Mouse (Mus musculus) layer of hippocampus, adult 2 months (tissue): ENCODE data around the gene Ces1e. TPM values are rescaled to one million over a fixed set of nuclear protein-coding genes. Genes with fewer than 3 reads are reported as not detected.
"Not testable (repeated sequence)": the region's sequence is repeated elsewhere in the genome, so short reads cannot be mapped to it uniquely, and the experiment has no call there.

Experiments used
- DNase-seq, 2 experiments: peaks; one replicate each; pipeline ENCODE4 v3.0.0; 2022; ENCODE audit warnings: low spot score in 2 of 2
- H3K27ac ChIP-seq: fragments of 200-600 bp; 2 replicates; pipeline ENCODE4 v1.8.1; 2022
- H3K4me3 ChIP-seq: fragments of 200-600 bp; 2 replicates; pipeline ENCODE4 v1.8.1; 2022; ENCODE audit warnings: mild to moderate bottlenecking
- CTCF ChIP-seq: fragments of 200-600 bp; conservative IDR thresholded peaks from 2 replicates; pipeline ENCODE4 v1.8.1; 2022; ENCODE audit warnings: antibody characterized with exemption, mild to moderate bottlenecking, moderate library complexity
- long read RNA-seq, 2 experiments: library from polyadenylated mRNA; stranded (forward); transcript quantifications; one replicate each; pipeline ENCODE4 v2.0.0; 2021; ENCODE audit warnings: borderline mapping rate in 2 of 2
- total RNA-seq, 2 experiments: library from RNA; stranded (reverse); gene quantifications; 2 replicates each; pipeline ENCODE4 v1.2.3; 2021

The Ces1e gene
- not detected for total RNA-seq
- long read RNA-seq, experiment 1: 0 reads
- long read RNA-seq, experiment 2: 0 reads

DNA sequence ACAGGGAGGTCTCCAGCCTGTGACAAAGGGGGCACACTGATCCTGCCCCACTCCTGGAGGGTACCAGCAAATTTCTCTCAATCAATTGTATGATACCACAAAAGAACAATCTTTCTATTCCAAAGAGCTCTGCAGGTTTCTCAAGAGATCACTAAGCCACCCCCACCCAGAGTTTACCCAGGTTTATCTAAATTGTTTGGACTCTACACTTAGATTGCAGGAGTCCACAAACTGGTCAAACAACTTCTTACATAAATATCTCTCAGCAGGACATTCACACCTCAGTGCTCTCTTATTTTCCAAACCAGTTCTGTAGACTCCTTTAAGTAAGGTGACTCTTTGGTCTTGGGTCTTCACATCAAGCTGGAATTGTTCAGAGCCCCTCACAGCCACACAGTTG is at the start of gene Ces1e:
Ces1e (minus strand) TSS at position 174 of the 400 bp plus-strand sequence.
- TF ChIP-seq CTCF: no peak
- Histone ChIP-seq H3K4me3 (no peak within 1 kb of the TSS), H3K27ac (no peak within 1 kb of the TSS)
- no peak for DNase-seq

- no peak for TF ChIP-seq CTCF
- DNase-seq: peak in 1 of 2 experiments; percentile 10
- Histone ChIP-seq H3K4me3 (no peak overlapping the region), H3K27ac (no peak overlapping the region)
These were observed 48.9 kb upstream of the Ces1e start for GRCm38 (mm10) chr8:93278176-93278805.

- Histone ChIP-seq H3K27ac (no peak overlapping the region), H3K4me3 (no peak overlapping the region)
- DNase-seq: no peak
- no peak for TF ChIP-seq CTCF
These were observed 45.2 kb upstream of the Ces1e start for GRCm38 (mm10) chr8:93274609-93275008.

- no peak for TF ChIP-seq CTCF
- H3K27ac ChIP-seq: peak overlapping the region; percentile 51; the same call in 1 of the 2 replicates
- no peak overlapping the region for H3K4me3 ChIP-seq
- DNase-seq: peak; percentile 9 to 40
These were observed 43.9 kb upstream of the Ces1e start for GRCm38 (mm10) chr8:93273321-93273720.

DNA sequence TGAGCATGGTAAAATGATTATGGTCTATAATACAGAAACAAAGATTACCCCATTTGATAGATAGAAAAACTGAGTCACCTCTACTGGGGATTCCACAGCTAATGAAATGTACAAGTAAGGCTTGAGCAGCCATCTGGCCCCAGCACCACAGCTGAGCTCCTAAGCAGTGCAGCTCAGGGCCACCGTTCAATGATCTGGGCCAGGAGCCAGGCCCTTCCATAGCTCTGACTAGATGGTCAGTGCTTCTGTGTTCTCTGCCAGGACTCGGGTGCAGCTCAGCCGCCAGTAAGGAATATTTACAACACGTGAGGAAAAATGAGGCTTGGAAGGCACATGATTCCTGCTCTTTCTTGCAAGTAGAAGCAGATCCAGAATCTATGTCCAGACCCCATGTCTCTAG is 43.3 kb upstream of the Ces1e start:
- no peak for TF ChIP-seq CTCF
- Histone ChIP-seq H3K4me3 (no peak overlapping the region), H3K27ac (peak overlapping the region; percentile 51; the same call in 1 of the 2 replicates)
- DNase-seq: no peak

DNA sequence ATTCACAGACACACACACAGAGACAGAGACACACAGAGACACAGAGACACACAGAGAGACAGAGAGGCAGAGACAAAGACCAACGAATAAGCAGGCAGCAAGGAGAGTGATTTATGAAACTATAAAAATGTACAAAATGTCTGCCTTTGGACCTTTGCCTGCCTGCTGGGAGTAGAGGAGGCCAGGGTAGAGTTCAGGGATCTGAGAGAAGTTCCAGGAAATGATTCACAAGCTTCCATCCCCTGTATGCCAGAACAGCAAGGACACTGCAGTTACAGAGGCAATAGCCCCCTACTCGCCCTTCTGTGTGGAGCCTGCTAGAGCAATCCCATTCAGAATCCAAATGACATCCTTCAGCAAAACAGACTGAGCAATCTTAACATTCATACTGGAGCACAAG is 32.0 kb upstream of the Ces1e start:
- H3K27ac ChIP-seq: no peak overlapping the region
- H3K4me3 ChIP-seq: no peak overlapping the region
- DNase-seq: no peak
- TF ChIP-seq CTCF: no peak

GRCm38 (mm10) chr8:93252400-93252925 is 23.0 kb upstream of the Ces1e start:
- Histone ChIP-seq H3K27ac (no peak overlapping the region), H3K4me3 (no peak overlapping the region)
- DNase-seq: no peak
- TF ChIP-seq CTCF: no peak

DNA sequence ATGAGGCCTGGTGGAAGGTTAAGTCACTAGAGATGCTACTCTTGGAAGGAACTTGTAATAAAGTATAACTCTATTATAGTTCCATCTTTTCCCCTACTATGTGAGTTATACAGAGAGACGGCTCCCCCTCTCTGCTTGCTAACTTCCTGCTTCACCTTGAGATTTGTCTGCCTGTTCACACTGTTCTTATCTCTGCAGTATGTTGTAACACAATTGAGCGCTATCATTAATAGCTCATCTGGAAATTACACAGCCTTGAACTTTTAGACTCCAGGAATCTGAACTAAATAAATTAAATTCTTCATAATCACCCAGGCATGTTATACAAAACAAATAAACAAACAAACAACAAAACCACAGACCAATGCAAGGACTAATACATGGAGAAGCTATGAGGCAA is 16.6 kb upstream of the Ces1e start:
- TF ChIP-seq CTCF: no peak
- no peak for DNase-seq
- Histone ChIP-seq H3K4me3 (no peak overlapping the region), H3K27ac (no peak overlapping the region)

DNA sequence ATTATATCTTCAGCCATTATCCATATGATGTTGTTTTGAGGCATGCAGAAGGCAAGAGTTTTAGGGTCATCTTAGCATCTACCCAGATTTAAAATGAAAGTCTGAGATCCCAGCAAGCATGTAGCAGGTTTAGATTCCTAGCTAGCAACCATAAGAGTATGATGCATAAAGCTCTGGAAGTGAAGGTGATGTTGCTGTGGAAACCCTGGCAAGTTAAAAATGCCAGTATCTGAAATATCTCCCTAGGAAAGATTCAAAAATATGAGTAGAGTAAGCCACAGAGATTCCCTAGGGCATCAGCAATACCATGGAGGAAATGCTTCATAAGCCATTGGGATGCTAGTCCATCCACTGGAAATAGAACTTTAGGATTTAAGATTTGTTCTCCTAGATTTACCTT is 10.5 kb upstream of the Ces1e start:
- Histone ChIP-seq H3K27ac (no peak overlapping the region), H3K4me3 (no peak overlapping the region)
- DNase-seq: no peak
- TF ChIP-seq CTCF: no peak

DNA sequence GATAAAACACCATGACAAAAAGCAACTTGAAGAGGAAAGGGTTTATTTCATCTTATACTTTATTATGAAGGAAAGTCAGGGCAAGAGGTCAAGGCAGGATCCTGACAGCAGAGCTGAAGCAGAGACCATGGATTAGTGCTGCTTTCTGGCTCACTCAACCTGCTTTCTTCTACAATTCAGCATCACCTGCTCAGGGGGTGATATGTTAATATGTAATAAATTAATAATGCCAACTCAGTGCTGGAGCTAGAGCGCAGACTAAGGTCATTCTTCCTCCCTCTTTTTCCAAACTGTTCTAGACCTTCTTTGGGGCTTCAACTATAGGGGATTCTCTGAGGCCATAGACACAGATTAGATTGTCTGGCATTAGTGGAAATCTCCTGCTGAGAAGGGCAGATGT is 6.3 kb upstream of the Ces1e start:
- H3K27ac ChIP-seq: no peak overlapping the region
- H3K4me3 ChIP-seq: no peak overlapping the region
- no peak for DNase-seq
- no peak for TF ChIP-seq CTCF

DNA sequence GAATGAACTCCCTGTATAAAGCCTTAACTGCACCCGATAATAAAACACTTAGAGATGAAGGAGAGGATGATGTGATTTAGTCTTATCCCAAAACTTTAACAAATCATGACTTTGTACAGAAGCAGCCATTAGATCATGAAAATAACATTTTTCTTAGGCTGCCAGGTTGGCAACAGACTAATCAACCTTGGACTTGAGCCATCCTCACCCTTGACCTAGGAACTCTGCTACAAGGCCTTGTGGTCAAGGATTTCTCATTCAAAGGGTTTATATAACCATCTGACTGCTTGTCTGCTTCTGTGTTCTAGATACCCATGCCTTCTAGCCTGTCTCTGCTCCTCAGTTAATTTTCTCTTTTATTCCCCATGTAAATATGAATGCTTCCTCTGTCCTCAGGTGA is 5.3 kb upstream of the Ces1e start:
- no peak overlapping the region for H3K27ac ChIP-seq
- TF ChIP-seq CTCF: no peak
- no peak for DNase-seq
- no peak overlapping the region for H3K4me3 ChIP-seq

DNA sequence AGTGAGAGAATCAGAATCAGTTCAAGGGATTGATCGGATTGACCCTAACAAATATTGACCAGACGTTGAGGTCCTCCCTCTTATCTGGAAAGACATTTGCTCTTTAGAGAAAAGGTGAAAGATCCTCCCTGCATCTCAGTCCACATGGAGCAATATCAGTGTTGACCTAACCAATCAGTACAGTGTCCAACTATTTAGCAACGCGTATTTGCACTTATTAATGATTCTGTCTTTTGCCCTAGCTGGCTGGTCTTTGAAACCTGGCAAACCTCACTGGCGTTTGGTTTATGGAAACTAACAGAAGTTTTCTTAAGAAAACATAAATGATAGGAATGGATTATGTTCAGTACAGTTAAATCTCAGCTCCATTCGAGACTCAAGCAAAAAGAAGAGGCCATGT is 4.6 kb upstream of the Ces1e start:
- Histone ChIP-seq H3K27ac (no peak overlapping the region), H3K4me3 (no peak overlapping the region)
- no peak for TF ChIP-seq CTCF
- DNase-seq: no peak

DNA sequence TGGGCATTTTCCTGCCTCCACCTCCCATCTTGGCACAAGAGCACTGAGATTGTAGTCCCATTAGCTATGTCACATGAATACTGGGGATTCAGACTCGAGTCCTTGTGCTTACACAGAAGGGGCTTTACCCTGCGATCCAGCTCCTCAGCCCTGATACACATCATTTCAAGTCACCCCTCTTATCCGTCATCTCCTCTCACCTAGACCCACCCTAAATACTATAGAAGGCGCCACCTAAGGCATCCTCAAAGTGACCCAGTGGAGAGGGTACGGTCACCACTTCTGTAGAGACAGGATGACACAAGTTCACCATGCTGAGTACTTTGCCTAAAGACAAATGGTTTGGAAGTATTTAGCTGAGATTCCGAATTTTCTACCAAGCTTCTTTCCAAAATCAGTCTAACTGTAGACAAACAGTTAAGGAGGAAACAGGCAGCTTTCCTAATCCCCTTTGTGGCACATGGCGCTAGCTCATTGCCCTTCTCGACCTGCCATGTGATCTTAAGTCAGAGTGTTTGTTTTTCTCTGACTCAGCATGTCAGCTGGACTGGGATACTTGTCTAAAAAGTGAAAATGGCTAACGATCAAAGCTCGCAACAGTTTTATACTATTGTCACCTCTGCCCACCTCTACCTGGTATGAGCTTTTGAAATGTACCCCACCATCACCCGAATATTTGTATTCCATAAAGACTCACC is 597 bp downstream of the Ces1e start:
- DNase-seq: no peak
- TF ChIP-seq CTCF: no peak
- Histone ChIP-seq H3K4me3 (no peak overlapping the region), H3K27ac (no peak overlapping the region)

GRCm38 (mm10) chr8:93226471-93226870 is 2.9 kb downstream of the Ces1e start:
- H3K4me3 ChIP-seq, DNase-seq, H3K27ac ChIP-seq: not testable (repeated sequence)
